Mouse (Mus musculus) heart, adult 2 months (tissue): Measurements from ENCODE around the gene Map2k2. TPM values are rescaled to one million over a fixed set of nuclear protein-coding genes. Genes with fewer than 3 reads are reported as not detected.

ENCODE experiments used
- DNase-seq, 2 experiments: peaks; one replicate each; pipeline ENCODE4 v3.0.0; 2021
- H3K27ac ChIP-seq: fragments of 200-600 bp; 2 replicates; pipeline ENCODE4 v1.8.1; 2022
- H3K27me3 ChIP-seq: fragments of 200-500 bp; 2 replicates; pipeline ENCODE4 v1.6.1; 2012; ENCODE audit warnings: mild to moderate bottlenecking, low read length, inconsistent platforms, mixed read lengths; ENCODE audit not compliant: control insufficient read depth, insufficient read depth
- H3K36me3 ChIP-seq: fragments of 200-500 bp; 2 replicates; pipeline ENCODE4 v1.6.1; 2012; ENCODE audit warnings: low read length, inconsistent platforms; ENCODE audit not compliant: control insufficient read depth, insufficient read depth
- H3K4me1 ChIP-seq: fragments of 200-500 bp; 2 replicates; pipeline ENCODE4 v1.6.1; 2011; ENCODE audit warnings: low read length; ENCODE audit not compliant: control insufficient read depth, insufficient read depth
- H3K4me3 ChIP-seq: fragments of 200-600 bp; 2 replicates; pipeline ENCODE4 v1.8.1; 2022
- H3K79me2 ChIP-seq: fragments of 200-500 bp; replicated peaks from 2 replicates; pipeline ENCODE4 v1.6.1; 2012; ENCODE audit warnings: mild to moderate bottlenecking, inconsistent platforms, low read length, moderate library complexity, mixed read lengths; ENCODE audit not compliant: control insufficient read depth, insufficient read depth
- H3K9ac ChIP-seq: fragments of 200-500 bp; 2 replicates; pipeline ENCODE4 v1.6.1; 2012; ENCODE audit warnings: low read depth, mild to moderate bottlenecking, control low read depth, inconsistent platforms, low read length, mixed read lengths
- CTCF ChIP-seq: fragments of 200-600 bp; IDR thresholded peaks from 2 replicates; pipeline ENCODE4 v1.8.1; 2022; ENCODE audit warnings: antibody characterized with exemption, mild to moderate bottlenecking, moderate library complexity
- EP300 ChIP-seq: fragments of 200-500 bp; IDR thresholded peaks from 2 replicates; pipeline ENCODE4 v1.6.1; 2011; ENCODE audit warnings: low read depth, low read length, control low read depth; ENCODE audit not compliant: insufficient read depth
- POLR2A ChIP-seq: fragments of 200-500 bp; IDR thresholded peaks from 2 replicates; pipeline ENCODE4 v1.6.1; 2011; ENCODE audit warnings: mild to moderate bottlenecking, low read depth, low read length, control low read depth; ENCODE audit not compliant: insufficient read depth
- WGBS: fragments of 180-500 bp; shearing (Covaris S2); methylation state at CpG from one replicate; pipeline ENCODE4 v1.1.7; 2018; 5-methylcytosine and 5-hydroxymethylcytosine counted together
- intact Hi-C: fragments of 180-260 bp; cut with DNase I; formaldehyde crosslinking; loops from one replicate; pipeline ENCODE4 v1.15.1; 2025
- polyA plus RNA-seq: library from polyadenylated mRNA; depleted of rRNA; stranded (reverse); fragments of >200 nt; gene quantifications from 2 replicates; pipeline ENCODE4 v1.2.3, GENCODE M21; 2012
- total RNA-seq, 2 experiments: library from RNA; stranded (reverse); gene quantifications; 2 replicates each; pipeline ENCODE4 v1.2.3; 2021

Gene Map2k2
- total and polyA plus RNA-seq, 3 experiments = 115 to 123 (median 116) TPM

GRCm38 (mm10) chr10:81092465-81093250 lies 13.1 kb upstream of the Map2k2 start:
- H3K36me3 ChIP-seq = no peaks in the 10 kb centered on the region
- H3K4me3 ChIP-seq = no peak overlapping the region
- H3K27ac ChIP-seq = no peak overlapping the region
- TF ChIP-seq CTCF = no peak
- TF ChIP-seq EP300 = no peak
- TF ChIP-seq POLR2A = no peak
- H3K79me2 ChIP-seq = no peaks in the 10 kb centered on the region
- H3K4me1 ChIP-seq = no peaks in the 10 kb centered on the region
- no peaks in the 10 kb centered on the region for H3K27me3 ChIP-seq
- DNase-seq = peak; percentile 26 to 51
- H3K9ac ChIP-seq = no peak overlapping the region
- WGBS = 42% methylated on average over 22 of the region's 22 CpGs
- intact Hi-C loops = no loop called here

DNA sequence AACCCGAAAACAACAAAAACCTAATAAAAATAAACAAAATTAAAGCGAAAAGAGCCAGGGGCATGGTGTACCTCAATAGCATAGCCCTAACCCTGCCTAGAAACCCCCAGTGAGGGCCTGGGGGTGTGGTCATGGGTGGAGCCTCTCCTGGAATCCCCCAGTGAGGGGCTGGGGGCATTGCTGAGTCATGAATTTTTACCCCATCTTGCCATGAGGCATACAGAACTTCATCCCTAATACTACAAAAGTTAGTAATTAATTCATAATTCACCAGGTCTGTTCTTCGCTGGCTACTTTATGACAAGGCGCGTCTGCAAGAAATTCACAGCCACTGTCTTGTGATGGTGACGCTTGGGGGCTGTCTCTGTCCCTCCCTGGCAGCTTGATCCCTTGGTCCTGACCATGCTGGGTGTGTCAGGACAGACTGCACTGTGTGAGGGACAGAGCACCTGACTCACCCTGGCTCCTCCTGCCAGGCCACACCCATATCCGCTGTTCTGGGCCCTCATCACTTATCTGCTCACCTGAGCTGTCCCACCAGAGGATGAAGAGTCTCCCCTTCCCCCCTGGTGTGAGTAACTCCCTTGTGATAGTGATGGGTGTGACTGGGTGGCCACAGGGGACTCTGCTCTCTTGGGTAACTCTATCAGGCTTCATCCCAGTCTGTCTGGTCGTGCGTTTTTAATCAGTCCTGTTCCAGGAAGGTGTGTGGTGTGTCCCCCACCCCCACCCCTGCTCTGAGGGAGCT lies 10.6 kb upstream of the Map2k2 start:
- TF ChIP-seq CTCF (no peak), EP300 (no peak), POLR2A (no peak)
- intact Hi-C loops = no loop called here

GRCm38 (mm10) chr10:81106113-81106721 lies 502 bp downstream of the Map2k2 start:
- Histone ChIP-seq H3K4me1 (peaks cover 3% of the 10 kb centered on the region; the same call in 1 of the 2 replicates), H3K36me3 (no peaks in the 10 kb centered on the region), H3K79me2 (peaks cover 7% of the 10 kb centered on the region; the same call in 1 of the 2 replicates), H3K9ac (peak overlapping the region; percentile 89), H3K4me3 (peak overlapping the region; percentile 97), H3K27me3 (no peaks in the 10 kb centered on the region), H3K27ac (peak overlapping the region; percentile 99)
- DNase-seq = peak; percentile 84 to 87
- WGBS = 1% methylated on average over 35 of the region's 35 CpGs
- intact Hi-C loops = no loop called here
- no peak for TF ChIP-seq POLR2A
- peak; percentile 35; the same call in 1 of the 2 replicates for TF ChIP-seq CTCF

More for the DNA sequence above, 10.6 kb upstream of the Map2k2 start:
- no peak overlapping the region for H3K27ac ChIP-seq
- H3K36me3 ChIP-seq = no peaks in the 10 kb centered on the region
- no peaks in the 10 kb centered on the region for H3K79me2 ChIP-seq
- WGBS = 59% methylated on average over 9 of the region's 9 CpGs
- no peaks in the 10 kb centered on the region for H3K4me1 ChIP-seq
- H3K4me3 ChIP-seq = no peak overlapping the region
- no peak for DNase-seq
- H3K27me3 ChIP-seq = no peaks in the 10 kb centered on the region
- no peak overlapping the region for H3K9ac ChIP-seq

DNA sequence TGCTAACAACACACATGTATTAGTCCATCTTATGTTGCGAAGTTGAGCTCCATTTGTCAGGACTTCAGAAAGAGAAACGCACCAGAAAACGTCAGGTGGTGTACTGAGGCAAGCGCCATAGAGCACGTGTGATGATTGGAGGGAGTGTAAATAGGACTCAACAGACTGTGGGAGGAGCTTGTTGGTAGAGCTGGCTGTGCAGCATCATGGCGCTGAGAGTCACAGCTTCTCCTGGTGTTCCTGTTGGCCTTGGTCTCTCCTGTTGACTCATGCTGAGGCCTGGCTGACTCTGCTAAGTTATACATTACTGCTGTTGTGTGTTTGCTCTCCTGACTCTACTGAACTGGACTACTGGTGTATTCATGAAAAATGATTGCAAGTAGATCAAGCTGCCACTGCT lies 7.2 kb downstream of the Map2k2 start:
- no peak overlapping the region for H3K4me3 ChIP-seq
- intact Hi-C loops = no loop called here
- no peak for TF ChIP-seq EP300
- TF ChIP-seq POLR2A = no peak
- no peak for TF ChIP-seq CTCF
- H3K27me3 ChIP-seq = no peaks in the 10 kb centered on the region
- no peak for DNase-seq
- 0 out of 2 replicates have a peak, but pooled peaks cover 2% of the 10 kb centered on the region for H3K79me2 ChIP-seq
- no peaks in the 10 kb centered on the region for H3K36me3 ChIP-seq
- no peaks in the 10 kb centered on the region for H3K4me1 ChIP-seq
- H3K27ac ChIP-seq = no peak overlapping the region
- H3K9ac ChIP-seq = no peak overlapping the region
- WGBS = 90% methylated on average over 6 of the region's 6 CpGs

GRCm38 (mm10) chr10:81119625-81120024 lies 13.9 kb downstream of the Map2k2 start:
- TF ChIP-seq POLR2A (no peak), EP300 (no peak), CTCF (no peak)
- WGBS = 91% methylated on average over 10 of the region's 10 CpGs
- Histone ChIP-seq H3K4me1 (no peaks in the 10 kb centered on the region), H3K79me2 (no peaks in the 10 kb centered on the region), H3K4me3 (no peak overlapping the region), H3K27me3 (no peaks in the 10 kb centered on the region), H3K36me3 (no peaks in the 10 kb centered on the region), H3K9ac (no peak overlapping the region), H3K27ac (no peak overlapping the region)
- intact Hi-C loops = loop anchor here (1.0 kb wide), 1 partner anchor 10 kb away; no protein-coding TSS in a partner anchor
- DNase-seq = no peak
